Mouse (Mus musculus): ENCODE measurements around the gene Entpd2.

Gene Entpd2

GRCm38 (mm10) chr2:25429435-25430180 is 33.9 kb downstream of the Entpd2 start:
- DNase-seq (ENCODE audit: low spot score): no peak

GRCm38 (mm10) chr2:25430395-25431233 is 34.9 kb downstream of the Entpd2 start:
- no peak for DNase-seq (ENCODE audit: low spot score)

GRCm38 (mm10) chr2:25431308-25431855 is 35.7 kb downstream of the Entpd2 start:
- no peak for DNase-seq (ENCODE audit: low spot score)

DNA sequence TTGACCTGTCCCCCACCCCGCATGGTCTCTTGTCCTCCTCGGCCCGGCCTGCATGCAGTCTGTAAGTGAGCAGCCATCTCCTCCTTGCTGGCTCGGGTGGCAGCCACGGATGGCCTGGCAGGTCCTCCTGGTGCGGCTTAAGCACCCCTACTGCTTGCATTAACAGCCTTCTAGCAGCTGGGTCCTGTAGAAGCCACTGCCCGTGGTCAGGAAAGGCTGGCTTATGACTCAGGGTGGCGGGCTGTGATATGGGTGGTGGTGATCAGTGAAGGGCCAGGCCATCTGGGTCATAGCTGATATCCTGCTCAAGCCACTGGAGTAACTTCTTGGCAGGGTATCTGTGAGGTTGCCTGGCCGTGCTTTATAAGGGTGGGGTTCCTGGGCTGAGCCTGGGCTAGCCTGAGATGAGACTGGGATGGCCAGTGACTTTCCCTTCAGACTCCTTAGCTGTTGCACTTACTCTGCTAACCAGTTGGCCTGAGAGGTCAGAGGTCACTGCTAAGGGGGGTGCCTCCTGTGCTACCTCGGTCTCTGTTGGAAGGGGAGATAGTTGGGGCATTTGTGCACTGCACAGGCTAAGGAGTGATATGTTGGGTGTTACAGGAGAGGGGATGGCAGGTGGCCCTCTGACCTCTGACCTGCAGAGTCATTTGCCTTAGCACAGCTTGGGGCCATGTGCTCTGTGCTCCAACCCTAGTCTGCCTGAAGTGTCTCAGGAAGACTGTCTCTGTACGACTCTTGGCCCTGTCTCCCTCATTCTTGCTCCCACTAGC is 36.8 kb downstream of the Entpd2 start:
- no peak for DNase-seq (ENCODE audit: low spot score)

GRCm38 (mm10) chr2:25433101-25433500 is 37.4 kb downstream of the Entpd2 start:
- no peak for DNase-seq (ENCODE audit: low spot score)

- no peak for DNase-seq (ENCODE audit: low spot score)
These were observed 38.6 kb downstream of the Entpd2 start for GRCm38 (mm10) chr2:25434292-25434691.

GRCm38 (mm10) chr2:25436286-25436820 is 40.7 kb downstream of the Entpd2 start:
- DNase-seq (ENCODE audit: low spot score): no peak

DNA sequence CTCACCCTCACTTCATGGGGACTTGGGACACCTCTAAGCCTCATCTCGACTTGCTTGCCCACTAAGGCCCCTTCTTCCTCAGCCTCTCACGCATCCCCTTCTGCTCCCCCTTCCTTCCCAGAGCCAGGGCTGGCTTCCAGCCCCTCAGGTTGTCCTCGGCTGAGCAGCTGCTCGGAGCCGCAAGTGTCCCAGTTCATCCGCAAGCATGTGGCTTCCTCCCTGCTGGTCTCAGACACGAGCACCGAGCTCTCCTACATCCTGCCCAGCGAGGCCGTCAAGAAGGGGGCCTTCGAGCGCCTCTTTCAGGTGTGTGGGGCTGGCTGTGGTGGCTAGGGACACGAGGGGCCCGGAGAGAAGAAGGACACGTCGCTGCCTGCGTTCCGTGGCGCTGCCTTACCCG is 45.4 kb downstream of the Entpd2 start:
- DNase-seq (ENCODE audit: low spot score): no peak

GRCm38 (mm10) chr2:25442682-25443081 is 47.0 kb downstream of the Entpd2 start:
- no peak for DNase-seq (ENCODE audit: low spot score)

Data from lung, postnatal 25 days (tissue).